Mouse (Mus musculus): Measurements from ENCODE around the gene Rfc2.

DNA sequence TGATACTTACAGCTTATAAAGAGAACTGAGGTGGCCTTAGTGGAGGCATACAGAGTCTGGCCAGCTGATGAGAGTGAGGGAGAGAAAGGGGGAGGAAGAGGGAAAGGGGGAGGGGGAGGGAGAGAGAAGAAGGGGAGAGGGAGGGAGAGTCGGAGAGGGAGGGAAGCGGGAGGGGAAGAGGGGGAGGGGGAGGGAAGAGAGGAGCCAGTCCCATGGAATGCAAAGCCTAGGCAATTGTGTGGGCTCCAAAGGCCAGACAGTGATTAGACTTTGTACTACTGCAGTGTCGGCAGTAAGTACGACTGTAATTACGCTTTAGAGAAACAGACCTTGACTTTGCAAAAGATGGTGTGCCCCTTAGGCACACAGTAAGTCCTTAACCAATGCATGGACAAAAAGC, 32.9 kb upstream of the Rfc2 start:
- TF ChIP-seq ETS1 (IDR thresholded peaks at IDR 0.05; ENCODE audit: low read depth, low read length) (no peak), ZNF384 (IDR thresholded peaks at IDR 0.05; ENCODE audit: low read depth, low read length) (no peak), KAT2A (conservative IDR thresholded peaks at IDR 0.05; ENCODE audit: low read depth, low read length) (no peak), USF2 (IDR thresholded peaks at IDR 0.05; ENCODE audit: borderline replicate concordance in 1 of 2, insufficient read depth in 1 of 2, low read depth in 1 of 2, low read length in 2 of 2) (no peak), CTCF (IDR thresholded peaks at IDR 0.05 in 2 of 3, conservative IDR thresholded peaks at IDR 0.05 in 1 of 3; ENCODE audit: control insufficient read depth in 1 of 3, insufficient read depth in 1 of 3, low read depth in 2 of 3, low read length in 3 of 3, poor library complexity in 1 of 3, severe bottlenecking in 1 of 3) (no peak), SIN3A (IDR thresholded peaks at IDR 0.05; ENCODE audit: low read length) (no peak), EP300 (IDR thresholded peaks at IDR 0.05; ENCODE audit: low read depth in 1 of 2, low read length in 2 of 2) (no peak)

All from MEL (cell line).